Mouse (Mus musculus) heart, adult 8-10 months (tissue): ENCODE results near the gene Prpsap2. TPM values are rescaled to one million over a fixed set of nuclear protein-coding genes. Genes with fewer than 3 reads are reported as not detected.

Experiments
- total RNA-seq, 4 experiments: library from RNA; stranded (reverse); gene quantifications; 2 replicates each; pipeline ENCODE4 v1.2.4; 2022

Prpsap2 gene
- total RNA-seq, 4 experiments from 2014 or later = 6.2 to 10.0 (median 8.5) TPM

Other genes starting within 250 kb of the Prpsap2 start
- 10 to 100 TPM; 21.1 to 28.0 (median 23.5) TPM for gene Epn2, start 182.4 kb downstream of the Prpsap2 start, total RNA-seq
- 10 to 100 TPM in 3 of 4 experiments, 1 to 10 TPM in 1; 8.5 to 12.2 (median 11.5) TPM for gene Grap, start 108.8 kb downstream of the Prpsap2 start, total RNA-seq
- under 1 TPM; 0.19 to 0.41 (median 0.28) TPM for gene Fam83g, start 78.0 kb downstream of the Prpsap2 start, total RNA-seq
- not detected for gene Slc5a10, start 41.3 kb downstream of the Prpsap2 start, total RNA-seq
- gene Ulk2, start 93.0 kb upstream of the Prpsap2 start, total RNA-seq = 10 to 100 TPM; 52.4 to 57.6 (median 54.6) TPM
- 10 to 100 TPM; 11.5 to 14.9 (median 14.4) TPM for gene Akap10, start 168.2 kb upstream of the Prpsap2 start, total RNA-seq
- 1 to 10 TPM; 3.6 to 8.6 (median 4.2) TPM for gene Specc1, start 194.7 kb upstream of the Prpsap2 start, total RNA-seq